Mouse (Mus musculus): Measurements from ENCODE around the gene Muc4. TPM values are rescaled to one million over a fixed set of nuclear protein-coding genes. Genes with fewer than 3 reads are reported as not detected.
A peak's percentile ranks its signal among the peaks of the same experiment; 100 is the strongest.

Gene Muc4
- polyA plus RNA-seq, 1 experiment from 2014 or later = not detected

- Histone ChIP-seq H3K9me3 (no peaks in the 10 kb centered on the region), H3K36me3 (no peaks in the 10 kb centered on the region), H3K4me1 (replicated peaks) (peaks cover 32% of the 10 kb centered on the region), H3K4me2 (no peak overlapping the region), H3K9ac (replicated peaks) (no peak overlapping the region), H3K27ac (no peak overlapping the region), H3K27me3 (no peaks in the 10 kb centered on the region), H3K4me3 (replicated peaks) (no peak overlapping the region)
- 81% methylated on average over 7 of the region's 7 CpGs for whole genome bisulfite sequencing
- ATAC-seq (ENCODE audit: insufficient number of reproducible peaks, insufficient read depth, low FRiP score, low TSS enrichment, low read depth) = no peak
Observed at GRCm38 (mm10) chr16:32805151-32805550, 69.5 kb downstream of the Muc4 start.

- Histone ChIP-seq H3K4me1 (replicated peaks) (peaks cover 32% of the 10 kb centered on the region), H3K4me2 (no peak overlapping the region), H3K27me3 (no peaks in the 10 kb centered on the region), H3K4me3 (replicated peaks) (no peak overlapping the region), H3K36me3 (no peaks in the 10 kb centered on the region), H3K9me3 (no peaks in the 10 kb centered on the region), H3K9ac (replicated peaks) (no peak overlapping the region), H3K27ac (no peak overlapping the region)
- no peak for ATAC-seq (ENCODE audit: insufficient number of reproducible peaks, insufficient read depth, low FRiP score, low TSS enrichment, low read depth)
- WGBS = 55% methylated on average over 8 of the region's 8 CpGs
Observed at GRCm38 (mm10) chr16:32807408-32808185, 71.9 kb downstream of the Muc4 start.

GRCm38 (mm10) chr16:32810321-32810720 lies 74.6 kb downstream of the Muc4 start, which contains the start of gene Smbd1:
Gene Smbd1 (minus strand): TSS chr16:32810477.
- Histone ChIP-seq H3K27me3 (no peaks in the 10 kb centered on the region), H3K9me3 (no peaks in the 10 kb centered on the region), H3K4me3 (replicated peaks) (no peak within 1 kb of the TSS), H3K4me1 (replicated peaks) (peaks cover 26% of the 10 kb centered on the region), H3K27ac (no peak within 1 kb of the TSS), H3K36me3 (no peaks in the 10 kb centered on the region), H3K4me2 (no peak within 1 kb of the TSS), H3K9ac (replicated peaks) (0 out of 2 replicates have a peak within 1 kb of the TSS, but pooled peaks have one; percentile 12)
- no peak for ATAC-seq (ENCODE audit: insufficient number of reproducible peaks, insufficient read depth, low FRiP score, low TSS enrichment, low read depth)
- WGBS = 85% methylated on average over 4 of the region's 4 CpGs

GRCm38 (mm10) chr16:32812888-32813361 lies 77.2 kb downstream of the Muc4 start:
- peaks cover 20% of the 10 kb centered on the region for H3K4me1 ChIP-seq (replicated peaks)
- H3K9ac ChIP-seq (replicated peaks) = no peak overlapping the region
- no peaks in the 10 kb centered on the region for H3K36me3 ChIP-seq
- H3K4me3 ChIP-seq (replicated peaks) = no peak overlapping the region
- no peak for ATAC-seq (ENCODE audit: insufficient number of reproducible peaks, insufficient read depth, low FRiP score, low TSS enrichment, low read depth)
- H3K27me3 ChIP-seq = no peaks in the 10 kb centered on the region
- H3K4me2 ChIP-seq = 0 out of 2 replicates have a peak overlapping the region, but pooled peaks have one; percentile 24
- H3K27ac ChIP-seq = no peak overlapping the region
- WGBS = 2% methylated on average over 9 of the region's 9 CpGs
- no peaks in the 10 kb centered on the region for H3K9me3 ChIP-seq

- Histone ChIP-seq H3K4me2 (0 out of 2 replicates have a peak overlapping the region, but pooled peaks have one; percentile 24), H3K36me3 (no peaks in the 10 kb centered on the region), H3K27me3 (no peaks in the 10 kb centered on the region), H3K9ac (replicated peaks) (no peak overlapping the region), H3K9me3 (no peaks in the 10 kb centered on the region), H3K4me3 (replicated peaks) (no peak overlapping the region), H3K4me1 (replicated peaks) (peaks cover 19% of the 10 kb centered on the region), H3K27ac (no peak overlapping the region)
- WGBS = 41% methylated on average over 9 of the region's 9 CpGs
- ATAC-seq (ENCODE audit: insufficient number of reproducible peaks, insufficient read depth, low FRiP score, low TSS enrichment, low read depth) = no peak
Observed at GRCm38 (mm10) chr16:32813362-32813761, 77.7 kb downstream of the Muc4 start.

- Histone ChIP-seq H3K9ac (replicated peaks) (no peak overlapping the region), H3K4me2 (no peak overlapping the region), H3K27ac (no peak overlapping the region), H3K4me3 (replicated peaks) (no peak overlapping the region), H3K4me1 (replicated peaks) (peaks cover 19% of the 10 kb centered on the region), H3K9me3 (no peaks in the 10 kb centered on the region), H3K36me3 (no peaks in the 10 kb centered on the region), H3K27me3 (no peaks in the 10 kb centered on the region)
- no peak for ATAC-seq (ENCODE audit: insufficient number of reproducible peaks, insufficient read depth, low FRiP score, low TSS enrichment, low read depth)
- WGBS = 63% methylated on average over 3 of the region's 3 CpGs
Observed at GRCm38 (mm10) chr16:32813771-32814170, 78.1 kb downstream of the Muc4 start.

- H3K4me3 ChIP-seq (replicated peaks) = peak overlapping the region; percentile 28
- ATAC-seq (ENCODE audit: insufficient number of reproducible peaks, insufficient read depth, low FRiP score, low TSS enrichment, low read depth) = no peak
- H3K27ac ChIP-seq = no peak overlapping the region; the same call in 1 of the 2 replicates
- 23% methylated on average over 14 of the region's 14 CpGs for WGBS
- no peaks in the 10 kb centered on the region for H3K36me3 ChIP-seq
- H3K9ac ChIP-seq (replicated peaks) = no peak overlapping the region; the same call in 1 of the 2 replicates
- H3K4me1 ChIP-seq (replicated peaks) = peaks cover 19% of the 10 kb centered on the region
- peak overlapping the region; percentile 57 for H3K4me2 ChIP-seq
- no peaks in the 10 kb centered on the region for H3K27me3 ChIP-seq
- no peaks in the 10 kb centered on the region for H3K9me3 ChIP-seq
Observed at GRCm38 (mm10) chr16:32814539-32814938, 78.9 kb downstream of the Muc4 start.

- Histone ChIP-seq H3K4me1 (replicated peaks) (peaks cover 19% of the 10 kb centered on the region), H3K9me3 (no peaks in the 10 kb centered on the region), H3K27me3 (no peaks in the 10 kb centered on the region), H3K9ac (replicated peaks) (no peak overlapping the region), H3K36me3 (no peaks in the 10 kb centered on the region), H3K4me3 (replicated peaks) (peak overlapping the region; percentile 28), H3K4me2 (peak overlapping the region; percentile 57), H3K27ac (peak overlapping the region; percentile 56; the same call in 1 of the 2 replicates)
- ATAC-seq (ENCODE audit: insufficient number of reproducible peaks, insufficient read depth, low FRiP score, low TSS enrichment, low read depth) = peak; percentile 58
- 1% methylated on average over 6 of the region's 6 CpGs for WGBS
Observed at GRCm38 (mm10) chr16:32815160-32815605, 79.5 kb downstream of the Muc4 start.

- H3K4me2 ChIP-seq = no peak overlapping the region
- no peak overlapping the region for H3K9ac ChIP-seq (replicated peaks)
- H3K4me1 ChIP-seq (replicated peaks) = peaks cover 19% of the 10 kb centered on the region
- no peak overlapping the region for H3K27ac ChIP-seq
- H3K36me3 ChIP-seq = peaks cover 10% of the 10 kb centered on the region; the same call in 1 of the 2 replicates
- 88% methylated on average over 4 of the region's 4 CpGs for whole genome bisulfite sequencing
- no peaks in the 10 kb centered on the region for H3K27me3 ChIP-seq
- H3K4me3 ChIP-seq (replicated peaks) = no peak overlapping the region
- no peaks in the 10 kb centered on the region for H3K9me3 ChIP-seq
- no peak for ATAC-seq (ENCODE audit: insufficient number of reproducible peaks, insufficient read depth, low FRiP score, low TSS enrichment, low read depth)
Observed at GRCm38 (mm10) chr16:32818036-32818435, 82.3 kb downstream of the Muc4 start.

GRCm38 (mm10) chr16:32818441-32818840 lies 82.8 kb downstream of the Muc4 start:
- ATAC-seq (ENCODE audit: insufficient number of reproducible peaks, insufficient read depth, low FRiP score, low TSS enrichment, low read depth) = no peak
- no peak overlapping the region for H3K4me3 ChIP-seq (replicated peaks)
- H3K27me3 ChIP-seq = no peaks in the 10 kb centered on the region
- H3K9me3 ChIP-seq = no peaks in the 10 kb centered on the region
- H3K4me2 ChIP-seq = no peak overlapping the region
- no peak overlapping the region for H3K9ac ChIP-seq (replicated peaks)
- 89% methylated on average over 5 of the region's 5 CpGs for WGBS
- H3K4me1 ChIP-seq (replicated peaks) = peaks cover 19% of the 10 kb centered on the region
- peaks cover 13% of the 10 kb centered on the region; the same call in 1 of the 2 replicates for H3K36me3 ChIP-seq
- H3K27ac ChIP-seq = no peak overlapping the region

- Histone ChIP-seq H3K27me3 (no peaks in the 10 kb centered on the region), H3K9ac (replicated peaks) (no peak overlapping the region), H3K36me3 (peaks cover 47% of the 10 kb centered on the region), H3K4me1 (replicated peaks) (no peaks in the 10 kb centered on the region), H3K4me2 (no peak overlapping the region), H3K4me3 (replicated peaks) (no peak overlapping the region), H3K9me3 (no peaks in the 10 kb centered on the region), H3K27ac (no peak overlapping the region)
- WGBS = 65% methylated on average over 10 of the region's 10 CpGs
- ATAC-seq (ENCODE audit: insufficient number of reproducible peaks, insufficient read depth, low FRiP score, low TSS enrichment, low read depth) = no peak
Observed at GRCm38 (mm10) chr16:32821772-32822449, 86.2 kb downstream of the Muc4 start.

All from limb, embryonic 12.5 days (tissue).